Mouse (Mus musculus): ENCODE data around the gene Mif. TPM values are rescaled to one million over a fixed set of nuclear protein-coding genes. Genes with fewer than 3 reads are reported as not detected.

Gene Mif
- polyA plus RNA-seq, 1 experiment from 2014 or later = 1,880 TPM

- WGBS = 90% methylated on average over 5 of the region's 5 CpGs
- H3K4me1 ChIP-seq = no peaks in the 10 kb centered on the region
- H3K27me3 ChIP-seq (replicated peaks) = 0 out of 2 replicates have a peak, but pooled peaks cover 5% of the 10 kb centered on the region
Observed at GRCm38 (mm10) chr10:75819882-75820281, 40.2 kb downstream of the Mif start.

GRCm38 (mm10) chr10:75818641-75819040, 41.4 kb downstream of the Mif start:
- H3K27ac ChIP-seq (replicated peaks) = no peak overlapping the region
- ATAC-seq (ENCODE audit: low FRiP score) = no peak
- no peak overlapping the region for H3K9ac ChIP-seq (replicated peaks)
- no peaks in the 10 kb centered on the region for H3K36me3 ChIP-seq
- H3K9me3 ChIP-seq (replicated peaks) = no peaks in the 10 kb centered on the region
- no peak overlapping the region for H3K4me2 ChIP-seq
- 65% methylated on average over 10 of the region's 10 CpGs for WGBS
- no peaks in the 10 kb centered on the region for H3K4me1 ChIP-seq
- H3K4me3 ChIP-seq (replicated peaks) = no peak overlapping the region
- H3K27me3 ChIP-seq (replicated peaks) = 0 out of 2 replicates have a peak, but pooled peaks cover 5% of the 10 kb centered on the region

More at GRCm38 (mm10) chr10:75819882-75820281, 40.2 kb downstream of the Mif start:
- ATAC-seq (ENCODE audit: low FRiP score) = no peak
- no peak overlapping the region for H3K27ac ChIP-seq (replicated peaks)
- no peak overlapping the region for H3K9ac ChIP-seq (replicated peaks)
- no peaks in the 10 kb centered on the region for H3K36me3 ChIP-seq
- no peaks in the 10 kb centered on the region for H3K9me3 ChIP-seq (replicated peaks)
- no peak overlapping the region for H3K4me2 ChIP-seq
- H3K4me3 ChIP-seq (replicated peaks) = no peak overlapping the region

Other genes starting within 250 kb of the Mif start
- gene Susd2, start 216.2 kb downstream of the Mif start, polyA plus RNA-seq (2015; fragmentation: Nextera tagmentation; extraction: Ambion mirVana) = 16.0 and 16.9 TPM in 2 replicates
- gene Cabin1, start 95.9 kb downstream of the Mif start, polyA plus RNA-seq (2015; fragmentation: Nextera tagmentation; extraction: Ambion mirVana) = 32.9 and 35.8 TPM in 2 replicates
- gene Ddt, start 86.8 kb downstream of the Mif start, polyA plus RNA-seq (2015; fragmentation: Nextera tagmentation; extraction: Ambion mirVana) = 91.4 and 101 TPM in 2 replicates
- gene Gm20441, start 79.3 kb downstream of the Mif start, polyA plus RNA-seq (2015; fragmentation: Nextera tagmentation; extraction: Ambion mirVana) = 0.29 TPM in 1 of 2 replicates, not detected in the other
- 1.3 and 5.3 TPM in 2 replicates for gene Gstt3, start 78.8 kb downstream of the Mif start, polyA plus RNA-seq (2015; fragmentation: Nextera tagmentation; extraction: Ambion mirVana)
- gene Gstt1, start 61.7 kb downstream of the Mif start, polyA plus RNA-seq (2015; fragmentation: Nextera tagmentation; extraction: Ambion mirVana) = 9.6 and 13.8 TPM in 2 replicates
- not detected in 2 replicates for gene Gstt4, start 37.7 kb downstream of the Mif start, polyA plus RNA-seq (2015; fragmentation: Nextera tagmentation; extraction: Ambion mirVana)
- 6.3 and 16.2 TPM in 2 replicates for gene Gstt2, start 22.8 kb downstream of the Mif start, polyA plus RNA-seq (2015; fragmentation: Nextera tagmentation; extraction: Ambion mirVana)
- 1.2 and 1.9 TPM in 2 replicates for gene Derl3, start 33.2 kb upstream of the Mif start, polyA plus RNA-seq (2015; fragmentation: Nextera tagmentation; extraction: Ambion mirVana)
- 229 and 243 TPM in 2 replicates for gene Smarcb1, start 61.4 kb upstream of the Mif start, polyA plus RNA-seq (2015; fragmentation: Nextera tagmentation; extraction: Ambion mirVana)
- 166 and 190 TPM in 2 replicates for gene Chchd10, start 72.9 kb upstream of the Mif start, polyA plus RNA-seq (2015; fragmentation: Nextera tagmentation; extraction: Ambion mirVana)
- 18.6 and 25.4 TPM in 2 replicates for gene Mmp11, start 76.3 kb upstream of the Mif start, polyA plus RNA-seq (2015; fragmentation: Nextera tagmentation; extraction: Ambion mirVana)
- 2.3 TPM in 2 replicates for gene Gm867, start 80.4 kb upstream of the Mif start, polyA plus RNA-seq (2015; fragmentation: Nextera tagmentation; extraction: Ambion mirVana)
- gene Vpreb3, start 82.8 kb upstream of the Mif start, polyA plus RNA-seq (2015; fragmentation: Nextera tagmentation; extraction: Ambion mirVana) = 1.0 and 1.4 TPM in 2 replicates
- gene Gm5134, start 94.3 kb upstream of the Mif start, polyA plus RNA-seq (2015; fragmentation: Nextera tagmentation; extraction: Ambion mirVana) = 0.08 TPM in 1 of 2 replicates, not detected in the other
- gene Zfp280b, start 172.4 kb upstream of the Mif start, polyA plus RNA-seq (2015; fragmentation: Nextera tagmentation; extraction: Ambion mirVana) = 10.3 and 15.3 TPM in 2 replicates